ENCODE assay signal across 8 mouse cellular contexts in the genomic region with DNA sequence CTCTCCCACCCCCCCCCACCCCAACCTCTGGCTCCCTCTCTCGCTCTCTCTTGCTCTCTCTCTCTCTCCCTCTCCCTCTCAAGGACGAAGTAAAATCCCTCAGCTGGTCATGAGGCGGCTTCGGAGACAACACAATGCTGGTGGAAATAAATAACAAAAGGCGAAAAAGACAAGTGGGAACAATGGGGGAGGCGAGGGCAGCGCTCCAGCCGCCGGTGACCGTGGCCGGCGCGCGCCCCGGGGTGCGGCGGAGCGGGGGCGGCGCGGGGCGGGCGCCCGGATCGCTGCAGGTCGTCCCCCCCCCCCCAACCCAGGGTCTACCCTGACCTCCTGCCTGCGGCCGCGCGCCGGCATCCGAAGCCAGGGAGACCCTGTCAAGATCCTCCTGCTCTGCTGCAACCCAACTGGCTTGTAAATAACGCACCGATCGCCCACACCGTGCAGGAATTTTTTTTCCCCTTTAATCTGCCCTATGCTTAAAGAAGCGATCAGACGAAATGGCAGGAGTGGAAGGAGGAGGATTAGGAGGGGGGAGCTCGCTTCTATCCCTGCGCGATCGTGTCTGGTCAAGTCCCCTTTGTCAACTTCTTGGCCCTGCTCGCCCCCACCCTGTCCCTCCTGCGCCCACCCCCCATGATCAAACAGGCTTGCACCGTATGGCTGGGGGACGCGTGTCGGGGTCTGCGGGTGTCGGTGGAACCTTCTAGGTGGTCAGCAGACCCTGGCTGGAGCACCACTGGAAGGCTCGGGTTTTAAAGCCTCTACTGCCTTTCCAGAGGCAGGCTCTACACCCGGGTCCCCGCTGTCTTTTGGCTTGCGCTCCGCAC. TPM values are rescaled to one million over a fixed set of nuclear protein-coding genes. Genes with fewer than 3 reads are reported as not detected.
A peak's percentile ranks its signal among the peaks of the same experiment; 100 is the strongest.
DNase-seq lines count a peak whose midpoint lies in the region; ATAC-seq lines count a peak whose summit lies in the region.

No protein-coding gene starts in this region.

- peak overlapping the region; percentile 77 for H3K9ac ChIP-seq in embryonic facial prominence, embryonic 11.5 days (replicated peaks; ENCODE audit: low read length)
- peak overlapping the region; percentile 73 for H3K9ac ChIP-seq in lung, embryonic 15.5 days

- peak overlapping the region; percentile 97 for H3K4me2 ChIP-seq in embryonic facial prominence, embryonic 11.5 days (ENCODE audit: low read depth, low read length)
- H3K4me2 ChIP-seq in lung, embryonic 15.5 days: peak overlapping the region; percentile 97

- H3K4me1 ChIP-seq in embryonic facial prominence, embryonic 11.5 days (ENCODE audit: control insufficient read depth, insufficient read depth, low read length): 0 out of 2 replicates have a peak, but pooled peaks cover 6% of the 10 kb centered on the region
- H3K4me1 ChIP-seq in hindbrain, embryonic 10.5 days (replicated peaks): peaks cover 34% of the 10 kb centered on the region
- peaks cover 23% of the 10 kb centered on the region for H3K4me1 ChIP-seq in lung, embryonic 15.5 days

- no peak overlapping the region for H3K27ac ChIP-seq in embryonic facial prominence, embryonic 11.5 days (replicated peaks; ENCODE audit: low read depth, low read length)
- peak overlapping the region; percentile 90 for H3K27ac ChIP-seq in hindbrain, embryonic 10.5 days
- H3K27ac ChIP-seq in lung, embryonic 15.5 days: peak overlapping the region; percentile 88

- H3K36me3 ChIP-seq in embryonic facial prominence, embryonic 11.5 days (replicated peaks; ENCODE audit: control insufficient read depth, insufficient read depth, low read depth, low read length): no peaks in the 10 kb centered on the region
- H3K36me3 ChIP-seq in hindbrain, embryonic 10.5 days: no peaks in the 10 kb centered on the region
- H3K36me3 ChIP-seq in lung, embryonic 15.5 days: no peaks in the 10 kb centered on the region

- H3K27me3 ChIP-seq in embryonic facial prominence, embryonic 11.5 days (ENCODE audit: control insufficient read depth, insufficient read depth, low read length): peaks cover 5% of the 10 kb centered on the region; the same call in 1 of the 2 replicates
- H3K27me3 ChIP-seq in hindbrain, embryonic 10.5 days (ENCODE audit: insufficient read depth, poor library complexity, severe bottlenecking): peaks cover 26% of the 10 kb centered on the region
- peaks cover 10% of the 10 kb centered on the region; the same call in 1 of the 2 replicates for H3K27me3 ChIP-seq in lung, embryonic 15.5 days

- DNase-seq in gastrocnemius, postnatal 10 days: peak; percentile 8
- DNase-seq in gastrocnemius, postnatal 25 days: no peak
- peak; percentile 71 for DNase-seq in ES-CJ7 (ENCODE audit: low read depth, low spot score)
- peak; percentile 43 for DNase-seq in embryonic facial prominence, embryonic 11.5 days (ENCODE audit: low spot score)
- peak; percentile 63 for DNase-seq in hindbrain, embryonic 10.5 days (ENCODE audit: low spot score)
- DNase-seq in retina, embryonic 14.5 days (ENCODE audit: low spot score): peak; percentile 52

- peak; percentile 31 for ATAC-seq in embryonic facial prominence, embryonic 11.5 days (replicated peaks; ENCODE audit: insufficient number of reproducible peaks, low FRiP score, low TSS enrichment, low read depth)
- ATAC-seq in lung, embryonic 15.5 days (ENCODE audit: borderline replicate concordance, extremely low read depth, low FRiP score, low TSS enrichment): peak; percentile 20
- ATAC-seq in activated CD4-positive, CD25-positive, alpha-beta regulatory T cell, adult 4 months: no peak

- H3K4me3 ChIP-seq in embryonic facial prominence, embryonic 11.5 days (ENCODE audit: low read depth, low read length): peak overlapping the region; percentile 77
- H3K4me3 ChIP-seq in hindbrain, embryonic 10.5 days: peak overlapping the region; percentile 74
- H3K4me3 ChIP-seq in lung, embryonic 15.5 days: peak overlapping the region; percentile 92

- under 1% methylated on average over 49 of the region's 55 CpGs for WGBS in embryonic facial prominence, embryonic 11.5 days
- WGBS in hindbrain, embryonic 10.5 days: under 1% methylated on average over 53 of the region's 55 CpGs
- WGBS in lung, embryonic 15.5 days: 1% methylated on average over 47 of the region's 55 CpGs

- H3K9me3 ChIP-seq in embryonic facial prominence, embryonic 11.5 days (replicated peaks; ENCODE audit: control insufficient read depth, low read length): no peaks in the 10 kb centered on the region
- H3K9me3 ChIP-seq in hindbrain, embryonic 10.5 days: no peaks in the 10 kb centered on the region
- H3K9me3 ChIP-seq in lung, embryonic 15.5 days: no peaks in the 10 kb centered on the region

RNA-seq across cellular contexts. Expression of a gene that starts 0.5 kb away (rescaled TPM):
- 1 to 10 TPM; 1.9 to 2.5 TPM for total RNA-seq in gastrocnemius, postnatal 10 days (2021)
- total RNA-seq in gastrocnemius, postnatal 25 days (2021): under 1 TPM; 0.64 to 0.70 TPM
- polyA plus RNA-seq in embryonic facial prominence, embryonic 11.5 days (2014; fragmentation: Nextera tagmentation; extraction: Ambion mirVana): 23.4 and 29.4 TPM in 2 replicates
- 30.6 and 32.1 TPM in 2 replicates for polyA plus RNA-seq in hindbrain, embryonic 10.5 days (2016; fragmentation: Nextera tagmentation; extraction: Ambion mirVana)
- 20.9 and 23.7 TPM in 2 replicates for polyA plus RNA-seq in lung, embryonic 15.5 days (2015; fragmentation: Nextera tagmentation; extraction: Ambion mirVana)
- polyA plus RNA-seq in activated CD4-positive, CD25-positive, alpha-beta regulatory T cell, adult 4 months (2017; shearing (Covaris generic)): under 1 TPM; 0.08 to 0.37 TPM

Comparison
In these comparisons a context has a peak if more than half of its experiments do, and no peak if none do; other contexts are left out.
1. RNA of a gene that starts 0.5 kb away (polyA plus RNA-seq): 30.6 to 32.1 TPM in hindbrain, embryonic 10.5 days, 20.9 to 23.7 TPM in lung, embryonic 15.5 days and 23.4 to 29.4 TPM in embryonic facial prominence, embryonic 11.5 days; 0.08 to 0.37 TPM in activated CD4-positive, CD25-positive, alpha-beta regulatory T cell, adult 4 months; every median in the first group is over 10 times any median in the second.
2. Peak in every context shown above with its lines, with median percentiles within 50 percentile points of each other: H3K4me3 ChIP-seq.